Mouse (Mus musculus) stomach, embryonic 16.5 days (tissue): ENCODE data around the gene Gpha2. TPM values are rescaled to one million over a fixed set of nuclear protein-coding genes. Genes with fewer than 3 reads are reported as not detected.

Source experiments
- ATAC-seq: fragments of 200-750 bp; cut with Nextera tagmentation; 2 replicates; pipeline ENCODE4 v1.8.0; 2017; ENCODE audit warnings: moderate number of reproducible peaks, moderate TSS enrichment; ENCODE audit not compliant: insufficient read depth, low FRiP score
- H3K27ac ChIP-seq: fragments of 300-500 bp; sonication (generic); 2 replicates; pipeline ENCODE4 v1.5.1; 2014; ENCODE audit warnings: low read length
- H3K27me3 ChIP-seq: fragments of 300-500 bp; sonication (generic); 2 replicates; pipeline ENCODE4 v1.6.1; 2014; ENCODE audit warnings: low read length, control low read depth, mixed read lengths; ENCODE audit not compliant: control insufficient read depth, insufficient read depth
- H3K36me3 ChIP-seq: fragments of 300-500 bp; sonication (generic); 2 replicates; pipeline ENCODE4 v1.6.1; 2014; ENCODE audit warnings: low read length; ENCODE audit not compliant: control insufficient read depth, insufficient read depth
- H3K4me1 ChIP-seq: fragments of 300-500 bp; sonication (generic); 2 replicates; pipeline ENCODE4 v1.6.1; 2014; ENCODE audit warnings: low read length, control low read depth, mixed read lengths; ENCODE audit not compliant: control insufficient read depth, insufficient read depth
- H3K4me2 ChIP-seq: fragments of 300-500 bp; sonication (generic); 2 replicates; pipeline ENCODE4 v1.6.1; 2014; ENCODE audit warnings: low read depth, low read length, mixed read lengths
- H3K4me3 ChIP-seq: fragments of 300-500 bp; sonication (generic); replicated peaks from 2 replicates; pipeline ENCODE4 v1.5.1; 2014; ENCODE audit warnings: mild to moderate bottlenecking, low read length
- H3K9ac ChIP-seq: fragments of 300-500 bp; sonication (generic); 2 replicates; pipeline ENCODE4 v1.6.1; 2014; ENCODE audit warnings: low read length
- H3K9me3 ChIP-seq: fragments of 300-500 bp; sonication (generic); replicated peaks from 2 replicates; pipeline ENCODE4 v1.6.1; 2016; ENCODE audit warnings: low read length, control low read depth; ENCODE audit not compliant: control insufficient read depth
- WGBS: fragments of 180-500 bp; shearing (Covaris S2); extraction: QIAGEN DNeasy Blood & Tissue Kit; methylation state at CpG from one replicate; pipeline ENCODE4 v1.1.7; 2014; 5-methylcytosine and 5-hydroxymethylcytosine counted together
- polyA plus RNA-seq: library from polyadenylated mRNA; unstranded; fragments of >200 nt; fragmentation: Nextera tagmentation; extraction: Ambion mirVana; gene quantifications from 2 replicates; pipeline ENCODE4 v1.2.1, GENCODE M21; 2015

The Gpha2 gene
- polyA plus RNA-seq, 1 experiment from 2014 or later = 0.48 TPM

DNA sequence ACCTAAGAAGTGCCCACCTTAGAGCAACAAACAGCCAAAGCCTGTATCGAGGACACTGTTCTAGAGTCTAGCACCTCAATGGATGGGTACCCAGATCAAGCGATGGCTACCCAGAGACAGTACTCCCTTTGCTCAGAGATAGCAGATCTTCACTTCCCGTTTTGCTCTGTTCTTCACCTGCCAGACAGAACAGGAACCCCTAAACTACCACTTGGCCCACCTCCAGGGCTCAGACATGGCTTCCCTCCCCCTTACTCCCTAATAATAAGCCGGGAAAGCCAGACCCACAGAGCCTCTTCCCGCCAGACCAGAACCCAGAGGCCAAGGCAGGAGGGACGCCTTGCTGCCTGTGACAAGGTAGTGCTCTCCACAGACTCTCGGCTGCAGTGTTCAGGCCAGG is 10.7 kb downstream of the Gpha2 start:
- no peaks in the 10 kb centered on the region for H3K9me3 ChIP-seq
- no peak overlapping the region for H3K4me2 ChIP-seq
- no peak for ATAC-seq
- WGBS = 71% methylated on average over 7 of the region's 7 CpGs
- H3K9ac ChIP-seq = no peak overlapping the region
- H3K4me3 ChIP-seq = no peak overlapping the region
- H3K27me3 ChIP-seq = no peaks in the 10 kb centered on the region
- H3K36me3 ChIP-seq = no peaks in the 10 kb centered on the region
- H3K4me1 ChIP-seq = peaks cover 19% of the 10 kb centered on the region
- H3K27ac ChIP-seq = no peak overlapping the region

DNA sequence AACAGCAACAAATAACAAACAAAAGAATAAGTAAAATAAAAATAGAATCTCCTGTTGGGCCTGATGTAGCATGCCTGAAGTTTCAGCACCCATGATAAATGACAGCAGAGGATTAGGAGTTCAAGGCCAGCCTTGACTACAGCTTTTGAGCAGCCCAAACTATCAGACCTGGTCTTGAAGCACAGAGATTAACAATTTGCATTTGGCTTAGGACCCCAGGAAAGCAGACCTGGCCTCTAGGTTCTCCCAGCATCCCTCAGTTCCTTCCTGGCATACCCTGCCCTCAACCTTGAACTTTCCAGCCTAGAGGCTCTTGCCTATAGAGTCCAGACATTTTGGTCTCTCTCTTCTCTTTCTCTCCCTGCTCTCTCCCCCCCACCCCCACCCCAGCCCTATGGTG is 12.6 kb downstream of the Gpha2 start:
- H3K36me3 ChIP-seq = no peaks in the 10 kb centered on the region

DNA sequence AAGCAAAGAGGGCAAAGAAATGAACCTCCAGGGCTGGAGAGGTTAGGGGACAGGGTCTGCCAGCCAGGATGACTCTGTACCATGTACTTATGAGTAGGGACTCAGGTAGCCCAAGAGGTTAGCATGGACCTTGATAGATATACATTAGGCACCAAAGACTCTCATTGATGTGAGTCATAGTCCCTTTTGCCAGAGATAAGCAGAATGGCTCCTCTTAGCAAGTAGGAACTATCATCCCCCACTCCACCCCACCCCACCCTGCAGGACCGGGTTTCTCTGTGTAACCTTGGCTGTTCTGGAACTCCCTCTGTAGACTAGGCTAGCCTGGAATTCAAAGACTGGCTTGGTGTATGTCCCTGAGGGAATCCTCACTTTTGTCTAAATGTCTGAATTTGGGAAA is 14.0 kb downstream of the Gpha2 start:
- ATAC-seq = no peak
- Histone ChIP-seq H3K36me3 (no peaks in the 10 kb centered on the region), H3K4me1 (peaks cover 17% of the 10 kb centered on the region), H3K27me3 (no peaks in the 10 kb centered on the region), H3K27ac (no peak overlapping the region), H3K4me3 (no peak overlapping the region), H3K9me3 (no peaks in the 10 kb centered on the region), H3K4me2 (no peak overlapping the region), H3K9ac (no peak overlapping the region)
- 48% methylated on average over 1 of the region's 1 CpGs for WGBS

More for the DNA sequence above, 12.6 kb downstream of the Gpha2 start:
- Histone ChIP-seq H3K9me3 (no peaks in the 10 kb centered on the region), H3K4me2 (no peak overlapping the region), H3K4me1 (peaks cover 27% of the 10 kb centered on the region), H3K9ac (no peak overlapping the region), H3K4me3 (no peak overlapping the region), H3K27me3 (no peaks in the 10 kb centered on the region), H3K27ac (no peak overlapping the region)
- no peak for ATAC-seq

DNA sequence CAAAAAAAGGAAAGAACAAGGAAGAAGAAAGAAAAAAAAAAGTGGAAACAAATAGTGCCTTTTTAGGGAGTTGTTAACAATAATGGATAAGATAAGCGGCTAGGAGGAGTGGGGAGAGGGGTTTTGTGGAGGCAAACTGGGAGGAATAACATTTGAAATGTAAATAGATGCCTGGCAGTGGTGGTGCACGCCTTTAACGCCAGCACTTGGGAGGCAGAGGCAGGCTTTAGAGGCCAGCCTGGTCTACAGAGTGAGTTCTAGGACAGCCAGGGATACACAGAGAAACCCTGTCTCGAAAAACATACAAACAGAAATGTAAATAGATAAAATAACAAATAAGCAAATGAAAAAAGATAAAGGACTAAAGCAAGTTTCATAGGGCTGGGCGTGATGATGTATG is 14.5 kb downstream of the Gpha2 start:
- no peak for ATAC-seq
- 0 out of 2 replicates have a peak, but pooled peaks cover 3% of the 10 kb centered on the region for H3K36me3 ChIP-seq
- no peaks in the 10 kb centered on the region for H3K9me3 ChIP-seq
- WGBS = 25% methylated on average over 5 of the region's 5 CpGs
- peak overlapping the region; percentile 38 for H3K4me2 ChIP-seq
- peak overlapping the region; percentile 54 for H3K27ac ChIP-seq
- H3K4me1 ChIP-seq = peaks cover 16% of the 10 kb centered on the region
- H3K27me3 ChIP-seq = no peaks in the 10 kb centered on the region
- H3K9ac ChIP-seq = 0 out of 2 replicates have a peak overlapping the region, but pooled peaks have one; percentile 40
- peak overlapping the region; percentile 20 for H3K4me3 ChIP-seq

DNA sequence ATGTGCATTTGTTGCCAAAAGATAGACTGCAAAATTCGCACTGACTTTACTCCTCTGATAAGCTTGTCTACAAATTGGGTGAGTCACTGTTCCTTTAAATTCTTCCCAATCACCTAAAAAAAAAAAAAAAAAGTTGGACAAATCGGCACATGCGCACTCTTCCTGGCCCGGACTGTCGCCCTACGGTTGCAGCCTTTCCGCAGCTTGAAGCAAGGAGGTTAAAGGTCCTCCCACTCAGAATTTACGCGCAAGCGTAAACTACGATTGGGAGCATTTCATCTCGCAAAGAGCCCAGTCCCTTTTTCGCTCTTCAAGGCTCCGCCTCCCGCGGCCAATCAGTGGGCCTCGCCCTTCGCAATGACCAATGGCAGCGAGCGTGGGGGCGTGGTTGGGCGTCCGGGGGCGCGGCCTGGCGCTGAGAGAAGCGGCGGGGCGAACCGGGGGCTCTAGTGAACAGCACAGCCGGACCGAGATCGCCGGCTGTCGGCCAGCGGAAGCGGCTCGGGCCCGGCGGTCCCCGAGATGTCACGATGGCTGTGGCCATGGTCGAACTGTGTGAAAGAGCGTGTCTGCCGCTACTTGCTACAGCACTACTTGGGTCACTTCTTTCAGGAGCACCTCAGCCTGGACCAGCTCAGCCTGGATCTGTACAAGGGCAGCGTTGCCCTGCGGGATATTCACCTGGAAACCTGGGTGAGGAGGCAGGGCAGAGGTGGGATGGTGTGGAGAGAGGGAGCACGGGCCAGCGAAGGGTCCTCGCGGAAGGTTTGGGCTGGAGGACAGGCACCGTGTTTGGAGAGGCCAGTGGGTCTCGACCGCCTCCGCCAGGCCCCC is 15.3 kb downstream of the Gpha2 start, which contains the start of gene Atg2a:
TSS of gene Atg2a (plus strand) at position 395 of the 834 bp plus-strand sequence.
- WGBS = under 1% methylated on average over 55 of the region's 55 CpGs
- ATAC-seq = peak; percentile 95

DNA sequence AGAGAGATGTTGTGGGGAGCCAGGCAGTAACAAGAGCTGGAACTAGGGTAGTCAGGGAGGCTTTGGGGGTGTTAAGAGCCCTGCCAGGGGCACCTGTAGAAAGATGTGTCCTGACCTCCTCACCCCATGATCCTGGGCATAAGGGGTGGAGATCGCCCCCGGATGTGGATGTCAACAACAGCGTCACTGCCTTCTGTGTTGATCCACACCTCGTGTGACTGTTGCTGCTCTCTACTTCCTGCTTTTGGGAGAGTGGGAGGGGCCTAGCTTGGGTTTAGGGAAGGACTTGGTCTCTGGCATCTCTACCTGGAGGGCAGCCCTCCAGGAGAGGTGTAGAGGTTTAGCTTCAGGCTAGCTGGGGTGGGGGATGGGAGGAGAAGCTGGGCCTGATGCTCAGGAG is 16.1 kb downstream of the Gpha2 start:
- peaks cover 10% of the 10 kb centered on the region; the same call in 1 of the 2 replicates for H3K36me3 ChIP-seq
- no peaks in the 10 kb centered on the region for H3K9me3 ChIP-seq
- H3K4me1 ChIP-seq = peaks cover 9% of the 10 kb centered on the region
- WGBS = 0% methylated on average over 4 of the region's 4 CpGs
- peak overlapping the region; percentile 69 for H3K4me3 ChIP-seq
- peak overlapping the region; percentile 56 for H3K27ac ChIP-seq
- H3K4me2 ChIP-seq = peak overlapping the region; percentile 80
- peak overlapping the region; percentile 81 for H3K9ac ChIP-seq
- ATAC-seq = peak; percentile 7; the same call in 1 of the 2 replicates
- no peaks in the 10 kb centered on the region for H3K27me3 ChIP-seq

More for the DNA sequence above, 15.3 kb downstream of the Gpha2 start, which contains the start of gene Atg2a:
- Histone ChIP-seq H3K27ac (peak within 1 kb of the TSS; percentile 56), H3K27me3 (no peaks in the 10 kb centered on the region), H3K4me3 (peak within 1 kb of the TSS; percentile 69), H3K4me2 (peak within 1 kb of the TSS; percentile 80), H3K4me1 (peaks cover 13% of the 10 kb centered on the region), H3K9ac (peak within 1 kb of the TSS; percentile 81), H3K36me3 (peaks cover 6% of the 10 kb centered on the region; the same call in 1 of the 2 replicates), H3K9me3 (no peaks in the 10 kb centered on the region)

DNA sequence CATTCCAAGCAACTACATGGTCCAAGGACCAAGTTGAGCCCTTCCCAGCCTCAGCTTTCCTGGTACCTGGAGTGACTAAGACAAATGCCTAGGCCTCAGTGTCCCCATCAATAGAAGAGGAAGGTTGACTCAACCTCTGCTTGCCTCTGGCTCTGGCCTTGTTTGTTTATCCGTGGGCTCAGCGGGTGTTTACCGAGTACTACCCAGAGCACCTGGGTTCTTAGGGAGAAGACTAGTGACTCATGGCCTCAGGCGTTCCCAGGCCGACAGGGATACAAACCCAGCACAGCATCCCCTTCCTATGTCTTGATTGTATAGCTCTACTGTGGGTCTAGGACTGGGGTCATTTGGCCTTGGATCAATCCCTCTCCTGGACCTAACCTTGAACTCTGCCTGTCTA is 17.0 kb downstream of the Gpha2 start:
- Histone ChIP-seq H3K9ac (no peak overlapping the region), H3K36me3 (peaks cover 13% of the 10 kb centered on the region; the same call in 1 of the 2 replicates), H3K4me2 (no peak overlapping the region), H3K9me3 (no peaks in the 10 kb centered on the region), H3K27ac (no peak overlapping the region), H3K4me1 (peaks cover 9% of the 10 kb centered on the region), H3K4me3 (no peak overlapping the region), H3K27me3 (no peaks in the 10 kb centered on the region)
- WGBS = 63% methylated on average over 5 of the region's 5 CpGs
- ATAC-seq = no peak

DNA sequence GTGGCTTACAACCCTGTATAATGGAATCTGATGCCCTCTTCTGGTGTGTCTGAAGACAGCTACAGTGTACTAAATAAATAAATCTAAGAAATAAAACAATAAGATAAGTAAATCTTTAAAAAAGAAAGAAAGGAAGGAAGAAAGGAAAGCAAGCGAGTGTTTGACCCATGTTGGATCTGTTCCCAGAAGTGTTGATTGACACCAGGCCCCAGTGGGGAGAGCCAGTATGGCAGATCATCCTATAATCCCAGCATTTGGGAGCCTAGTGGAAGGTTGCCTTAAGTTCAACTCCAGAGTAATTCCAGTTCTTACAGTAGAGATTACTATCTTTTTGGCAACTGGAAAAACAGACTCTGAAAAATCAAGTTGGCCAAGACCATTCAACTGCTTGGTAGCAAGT is 19.6 kb downstream of the Gpha2 start:
- peaks cover 9% of the 10 kb centered on the region for H3K4me1 ChIP-seq
- no peak overlapping the region for H3K27ac ChIP-seq
- no peaks in the 10 kb centered on the region for H3K27me3 ChIP-seq
- no peak overlapping the region for H3K4me3 ChIP-seq
- H3K9ac ChIP-seq = no peak overlapping the region
- H3K4me2 ChIP-seq = no peak overlapping the region
- 36% methylated on average over 1 of the region's 1 CpGs for WGBS
- no peaks in the 10 kb centered on the region for H3K9me3 ChIP-seq
- no peak for ATAC-seq
- H3K36me3 ChIP-seq = peaks cover 13% of the 10 kb centered on the region; the same call in 1 of the 2 replicates

DNA sequence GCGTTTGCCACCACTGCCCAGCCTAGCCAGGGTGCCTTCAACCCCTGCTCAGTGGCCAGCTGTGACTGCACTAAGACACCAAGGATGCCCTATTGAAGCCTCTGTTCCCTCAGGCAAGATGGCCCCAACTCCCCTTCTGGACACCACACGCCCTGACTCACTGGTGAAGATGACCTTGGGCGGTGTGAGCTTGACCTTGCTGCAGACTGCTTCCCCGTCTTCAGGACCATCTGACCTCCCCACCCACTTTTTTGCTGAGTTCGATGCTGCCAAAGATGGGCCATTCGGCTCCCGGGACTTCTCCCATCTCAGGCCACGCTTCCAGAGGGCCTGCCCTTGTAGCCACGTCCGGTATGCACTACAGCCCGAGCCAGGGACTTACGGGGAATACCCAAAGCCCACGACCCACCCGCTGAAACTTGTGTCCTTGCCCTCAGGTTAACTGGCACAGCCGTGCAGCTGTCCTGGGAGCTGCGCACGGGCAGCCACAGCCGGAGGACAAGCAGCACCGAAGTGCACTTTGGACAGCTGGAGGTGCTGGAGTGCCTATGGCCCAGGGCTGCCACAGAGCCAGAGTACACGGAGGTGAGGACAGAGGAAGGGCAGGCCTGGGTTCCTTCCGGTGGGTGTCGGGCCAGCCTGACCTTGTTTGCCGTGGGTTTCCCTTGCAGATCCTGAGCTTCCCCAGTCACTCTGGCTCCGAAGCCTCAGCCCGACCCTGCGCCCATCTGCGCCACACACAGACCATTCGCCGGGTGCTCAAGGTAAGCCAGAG is 21.5 kb downstream of the Gpha2 start:
- ATAC-seq = no peak
- Histone ChIP-seq H3K9ac (no peak overlapping the region), H3K36me3 (peaks cover 20% of the 10 kb centered on the region; the same call in 1 of the 2 replicates), H3K9me3 (no peaks in the 10 kb centered on the region), H3K4me2 (no peak overlapping the region), H3K27me3 (no peaks in the 10 kb centered on the region), H3K27ac (no peak overlapping the region), H3K4me1 (peaks cover 4% of the 10 kb centered on the region), H3K4me3 (no peak overlapping the region)
- 92% methylated on average over 29 of the region's 29 CpGs for WGBS
